In genomic region chr8:41742796-41743670, GRCm38 (mm10) we compare ENCODE assay signal across 14 mouse cellular contexts.
DNase-seq lines count a peak whose midpoint lies in the region; ATAC-seq lines count a peak whose summit lies in the region.
"Had no signal": no experiment of that assay in that cellular context is flagged by ENCODE, and none has a peak within 500 bp of the region (broad histone marks: within the 10 kb centered on the region; RNA-seq: fewer than 3 reads in every experiment).

No protein-coding gene starts in this region.

- ATAC-seq in forebrain, embryonic 12.5 days (ENCODE audit: low FRiP score): peak; percentile 93
- ATAC-seq in hindbrain, embryonic 14.5 days (ENCODE audit: low FRiP score): peak; percentile 80; the same call in 1 of the 2 replicates
- ATAC-seq in midbrain, embryonic 16.5 days: peak; percentile 85; the same call in 1 of the 2 replicates
- ATAC-seq: intestine, postnatal 0 days; liver, embryonic 12.5 days had no signal

- H3K9me3 ChIP-seq in forebrain, embryonic 12.5 days: no peaks in the 10 kb centered on the region
- H3K9me3 ChIP-seq in hindbrain, embryonic 14.5 days (ENCODE audit: control insufficient read depth, low read length): no peaks in the 10 kb centered on the region
- no peaks in the 10 kb centered on the region for H3K9me3 ChIP-seq in midbrain, embryonic 16.5 days (replicated peaks; ENCODE audit: control insufficient read depth, low read length, poor library complexity, severe bottlenecking)
- H3K9me3 ChIP-seq: embryonic facial prominence, embryonic 15.5 days; liver, embryonic 12.5 days had no signal

- H3K36me3 ChIP-seq in forebrain, embryonic 12.5 days (replicated peaks): no peaks in the 10 kb centered on the region
- no peaks in the 10 kb centered on the region for H3K36me3 ChIP-seq in hindbrain, embryonic 14.5 days (replicated peaks; ENCODE audit: control insufficient read depth, insufficient read depth)
- no peaks in the 10 kb centered on the region for H3K36me3 ChIP-seq in midbrain, embryonic 16.5 days (ENCODE audit: control insufficient read depth, insufficient read depth, low read length)
- H3K36me3 ChIP-seq: embryonic facial prominence, embryonic 15.5 days; liver, embryonic 12.5 days had no signal

- H3K4me1 ChIP-seq in forebrain, embryonic 12.5 days: peaks cover 5% of the 10 kb centered on the region; the same call in 1 of the 2 replicates
- no peaks in the 10 kb centered on the region for H3K4me1 ChIP-seq in hindbrain, embryonic 14.5 days (replicated peaks; ENCODE audit: control insufficient read depth, insufficient read depth, low read length)
- H3K4me1 ChIP-seq in midbrain, embryonic 16.5 days (ENCODE audit: control insufficient read depth, insufficient read depth, low read length): peaks cover 3% of the 10 kb centered on the region; the same call in 1 of the 2 replicates
- H3K4me1 ChIP-seq: embryonic facial prominence, embryonic 15.5 days; liver, embryonic 12.5 days had no signal

- 24% methylated on average over 11 of the region's 11 CpGs for WGBS in forebrain, embryonic 12.5 days
- WGBS in hindbrain, embryonic 14.5 days: 24% methylated on average over 11 of the region's 11 CpGs
- 26% methylated on average over 11 of the region's 11 CpGs for WGBS in midbrain, embryonic 16.5 days

- no peak overlapping the region for H3K9ac ChIP-seq in forebrain, embryonic 12.5 days
- H3K9ac ChIP-seq in hindbrain, embryonic 14.5 days: peak overlapping the region; percentile 33; the same call in 1 of the 2 replicates
- H3K9ac ChIP-seq in midbrain, embryonic 16.5 days (ENCODE audit: low read depth, low read length): no peak overlapping the region
- H3K9ac ChIP-seq: embryonic facial prominence, embryonic 15.5 days; liver, embryonic 12.5 days had no signal

- no peak overlapping the region for H3K4me3 ChIP-seq in forebrain, embryonic 12.5 days (replicated peaks)
- H3K4me3 ChIP-seq in hindbrain, embryonic 14.5 days (replicated peaks; ENCODE audit: low read length): no peak overlapping the region
- H3K4me3 ChIP-seq in midbrain, embryonic 16.5 days (ENCODE audit: low read depth, low read length): no peak overlapping the region
- H3K4me3 ChIP-seq: embryonic facial prominence, embryonic 15.5 days; liver, embryonic 12.5 days had no signal

- H3K27ac ChIP-seq in forebrain, embryonic 12.5 days: no peak overlapping the region
- H3K27ac ChIP-seq in hindbrain, embryonic 14.5 days: peak overlapping the region; percentile 32; the same call in 1 of the 2 replicates
- no peak overlapping the region for H3K27ac ChIP-seq in midbrain, embryonic 16.5 days (ENCODE audit: low read length)
- H3K27ac ChIP-seq: embryonic facial prominence, embryonic 15.5 days; liver, embryonic 12.5 days; stomach, postnatal 0 days had no signal

- peak overlapping the region; percentile 17; the same call in 1 of the 2 replicates for H3K4me2 ChIP-seq in forebrain, embryonic 12.5 days
- H3K4me2 ChIP-seq in hindbrain, embryonic 14.5 days (replicated peaks): peak overlapping the region; percentile 36
- H3K4me2 ChIP-seq in midbrain, embryonic 16.5 days (ENCODE audit: low read length): peak overlapping the region; percentile 37
- H3K4me2 ChIP-seq: embryonic facial prominence, embryonic 15.5 days; liver, embryonic 12.5 days had no signal

- peak; percentile 45 for DNase-seq in brain, adult 2 months (ENCODE audit: low read depth, low spot score)
- DNase-seq in hindbrain, embryonic 14.5 days (ENCODE audit: low spot score): peak; percentile 35
- DNase-seq in cerebellum, adult 9-10 months: no peak
- no peak for DNase-seq in B cell, adult 2 months
- DNase-seq in spleen, adult 12 weeks (ENCODE audit: low spot score): no peak
- DNase-seq: kidney, postnatal 25 days; left cerebral cortex, postnatal 4 days; thymus, postnatal 36 days had no signal

- H3K27me3 ChIP-seq in forebrain, embryonic 12.5 days: no peaks in the 10 kb centered on the region
- no peaks in the 10 kb centered on the region for H3K27me3 ChIP-seq in hindbrain, embryonic 14.5 days (ENCODE audit: control insufficient read depth, insufficient read depth, low read length)
- H3K27me3 ChIP-seq in midbrain, embryonic 16.5 days (ENCODE audit: control insufficient read depth, insufficient read depth, low read depth, low read length): no peaks in the 10 kb centered on the region
- H3K27me3 ChIP-seq: embryonic facial prominence, embryonic 15.5 days; liver, embryonic 12.5 days had no signal

Comparison
In these comparisons a context has a peak if more than half of its experiments do, and no peak if none do; other contexts are left out.
1. DNase-seq: peak in brain, adult 2 months (single experiment) and hindbrain, embryonic 14.5 days (single experiment); none in cerebellum, adult 9-10 months (single experiment), B cell, adult 2 months (0 of 2) and spleen, adult 12 weeks (single experiment).
2. Peak in every context shown above with its lines, with median percentiles within 50 percentile points of each other: ATAC-seq and H3K4me2 ChIP-seq.